Mouse (Mus musculus) kidney, adult 2 months (tissue): ENCODE measurements around the gene Pilra.

ENCODE experiments used
- CTCF ChIP-seq: fragments of 200-500 bp; conservative IDR thresholded peaks from 2 replicates; pipeline ENCODE4 v1.5.1; 2011; ENCODE audit warnings: low read depth, mild to moderate bottlenecking, control low read depth, low read length, moderate library complexity, mixed read lengths; ENCODE audit not compliant: insufficient read depth, insufficient read length
- POLR2A ChIP-seq: fragments of 200-500 bp; IDR thresholded peaks from one replicate; pipeline ENCODE4 v1.6.1; 2011; ENCODE audit warnings: low read depth, low read length, control low read depth

DNA sequence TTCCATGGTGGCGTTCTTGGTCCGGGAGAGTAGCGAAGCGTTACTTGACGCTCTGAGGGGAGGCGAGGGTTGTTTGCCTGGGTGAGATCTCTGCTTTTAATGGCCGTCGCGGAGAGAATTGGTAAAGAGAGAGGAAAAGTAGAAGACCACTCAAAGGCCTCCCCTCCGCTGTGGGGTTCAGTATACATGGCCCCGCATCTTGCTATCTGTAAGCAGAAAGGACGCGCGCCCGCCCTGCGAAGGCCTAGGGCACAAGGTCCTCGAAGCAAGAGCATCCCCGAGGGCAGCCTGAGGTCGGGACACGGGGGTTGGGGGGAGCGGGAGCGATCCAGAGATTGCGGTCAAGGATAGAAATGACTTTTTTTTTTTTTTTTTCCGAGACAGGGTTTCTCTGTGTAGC lies 47.9 kb downstream of the Pilra start:
- TF ChIP-seq CTCF: no peak
- no peak for TF ChIP-seq POLR2A
